Mouse (Mus musculus): ENCODE results near the gene Ctrb1.
"Not testable (repeated sequence)": the region's sequence is repeated elsewhere in the genome, so short reads cannot be mapped to it uniquely, and the experiment has no call there.

Gene Ctrb1

DNA sequence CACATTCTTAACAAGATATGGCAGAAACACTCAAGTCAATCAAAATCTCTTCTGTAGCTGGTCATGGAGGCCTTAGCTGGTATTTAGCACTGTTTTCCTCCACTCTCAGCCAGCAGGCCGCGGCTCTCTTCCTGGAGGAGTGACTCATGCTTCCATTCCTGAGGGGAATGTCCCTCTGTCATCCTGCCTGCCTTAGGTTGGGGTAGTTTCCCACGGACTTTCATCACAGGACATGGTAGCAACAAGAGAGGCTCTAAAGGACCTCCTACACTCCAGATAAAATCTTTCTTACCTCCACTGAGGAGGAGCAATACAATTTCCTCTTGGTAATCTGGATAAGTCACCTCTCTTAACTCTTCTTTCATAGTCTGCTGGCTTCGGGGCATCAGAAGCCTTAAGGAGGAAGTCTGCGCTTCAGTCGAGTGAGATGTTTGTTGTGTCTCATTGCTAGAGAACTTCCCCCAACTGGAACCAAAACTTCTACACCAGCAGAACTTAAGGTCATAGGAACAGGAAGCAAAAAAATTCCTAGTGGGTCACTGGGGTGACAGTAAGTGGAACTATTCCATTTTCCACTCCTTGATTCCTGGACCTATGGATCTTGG lies 31.9 kb downstream of the Ctrb1 start:
- Histone ChIP-seq H3K9me3 (ENCODE audit: low read length) (no peaks in the 10 kb centered on the region), H3K27me3 (ENCODE audit: insufficient read depth, low read length) (no peaks in the 10 kb centered on the region), H3K4me1 (replicated peaks; ENCODE audit: low read depth, low read length) (peaks cover 48% of the 10 kb centered on the region)

DNA sequence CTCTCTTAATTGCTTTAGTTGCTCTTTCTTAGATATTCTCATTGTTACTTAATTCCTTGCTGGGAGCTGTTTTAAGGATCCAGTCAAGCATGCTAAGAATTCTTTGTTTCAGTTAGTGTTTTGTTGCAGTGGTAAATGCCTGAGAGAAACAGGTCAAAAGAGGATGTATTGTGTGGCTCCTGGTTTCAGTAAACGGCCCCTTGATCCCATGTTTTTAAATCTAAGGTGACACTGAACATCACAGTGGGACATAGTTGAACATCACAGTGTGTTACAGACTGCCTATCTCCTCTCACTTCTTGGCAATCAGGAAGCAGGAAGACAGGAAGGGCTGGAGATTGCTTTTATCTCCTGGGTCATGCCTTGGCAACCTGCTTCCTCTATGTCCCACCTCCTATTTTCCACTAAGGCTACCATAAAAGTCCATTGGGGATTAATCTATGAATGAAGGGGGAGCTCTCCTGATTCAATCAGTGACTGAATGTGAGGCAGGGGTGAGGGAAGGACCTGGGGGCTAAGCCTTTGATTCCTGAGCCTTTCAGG lies 33.4 kb downstream of the Ctrb1 start:
- peaks cover 53% of the 10 kb centered on the region for H3K4me1 ChIP-seq (replicated peaks; ENCODE audit: low read depth, low read length)
- no peaks in the 10 kb centered on the region for H3K9me3 ChIP-seq (ENCODE audit: low read length)
- no peak overlapping the region for H3K4me3 ChIP-seq (replicated peaks; ENCODE audit: low read length)
- no peaks in the 10 kb centered on the region for H3K27me3 ChIP-seq (ENCODE audit: insufficient read depth, low read length)
- H3K36me3 ChIP-seq (ENCODE audit: insufficient read depth, low read length) = peaks cover 38% of the 10 kb centered on the region
- TF ChIP-seq CTCF (conservative IDR thresholded peaks at IDR 0.05; ENCODE audit: low read length) (no peak), NANOG (IDR thresholded peaks at IDR 0.05; ENCODE audit: borderline replicate concordance, low read length) (peak; percentile 96)

More for the DNA sequence above, 31.9 kb downstream of the Ctrb1 start:
- no peak overlapping the region for H3K4me3 ChIP-seq (replicated peaks; ENCODE audit: low read length)
- H3K36me3 ChIP-seq (ENCODE audit: insufficient read depth, low read length) = peaks cover 42% of the 10 kb centered on the region
- TF ChIP-seq CTCF (conservative IDR thresholded peaks at IDR 0.05; ENCODE audit: low read length) = no peak
- TF ChIP-seq POU5F1 (IDR thresholded peaks at IDR 0.05; ENCODE audit: borderline replicate concordance, low read length) = no peak
- TF ChIP-seq NANOG (IDR thresholded peaks at IDR 0.05; ENCODE audit: borderline replicate concordance, low read length) = no peak

- Histone ChIP-seq H3K4me1 (replicated peaks; ENCODE audit: low read depth, low read length) (peaks cover 86% of the 10 kb centered on the region), H3K9me3 (ENCODE audit: low read length) (no peaks in the 10 kb centered on the region), H3K4me3 (replicated peaks; ENCODE audit: low read length) (no peak overlapping the region), H3K36me3 (ENCODE audit: insufficient read depth, low read length) (peaks cover 13% of the 10 kb centered on the region; the same call in 1 of the 2 replicates), H3K27me3 (ENCODE audit: insufficient read depth, low read length) (no peaks in the 10 kb centered on the region)
- TF ChIP-seq CTCF (conservative IDR thresholded peaks at IDR 0.05; ENCODE audit: low read length) (no peak), POU5F1 (IDR thresholded peaks at IDR 0.05; ENCODE audit: borderline replicate concordance, low read length) (no peak), NANOG (IDR thresholded peaks at IDR 0.05; ENCODE audit: borderline replicate concordance, low read length) (no peak)
These were observed 37.3 kb downstream of the Ctrb1 start for GRCm38 (mm10) chr8:111653524-111653923.

DNA sequence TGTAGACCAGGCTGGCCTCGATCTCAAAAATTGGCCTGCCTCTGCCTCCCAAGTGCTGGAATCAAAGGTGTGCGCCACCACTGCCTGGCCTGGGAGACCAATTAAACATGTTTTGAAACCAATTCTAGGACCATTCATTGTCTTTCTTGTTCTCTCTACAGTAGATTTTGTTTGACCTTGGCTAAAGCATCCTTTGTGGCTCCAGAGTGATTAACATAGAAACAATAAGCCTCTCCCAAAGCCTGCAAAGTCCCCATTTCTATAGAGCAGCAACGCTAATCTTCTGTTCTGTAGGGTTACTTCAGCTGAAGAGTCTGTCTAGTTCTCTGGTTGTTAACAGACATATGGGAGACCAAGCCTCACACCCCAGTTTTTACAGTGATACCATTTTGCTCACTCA lies 40.2 kb downstream of the Ctrb1 start:
- Histone ChIP-seq H3K9me3 (ENCODE audit: low read length) (no peaks in the 10 kb centered on the region), H3K4me3 (replicated peaks; ENCODE audit: low read length) (peak overlapping the region; percentile 30; the same call in 1 of the 2 replicates), H3K36me3 (ENCODE audit: insufficient read depth, low read length) (0 out of 2 replicates have a peak, but pooled peaks cover 4% of the 10 kb centered on the region), H3K4me1 (replicated peaks; ENCODE audit: low read depth, low read length) (peaks cover 84% of the 10 kb centered on the region), H3K27me3 (ENCODE audit: insufficient read depth, low read length) (no peaks in the 10 kb centered on the region)
- TF ChIP-seq NANOG (IDR thresholded peaks at IDR 0.05; ENCODE audit: borderline replicate concordance, low read length) = peak; percentile 72; the same call in 1 of the 2 replicates
- no peak for TF ChIP-seq POU5F1 (IDR thresholded peaks at IDR 0.05; ENCODE audit: borderline replicate concordance, low read length)

- peak; percentile 69 for TF ChIP-seq NANOG (IDR thresholded peaks at IDR 0.05; ENCODE audit: borderline replicate concordance, low read length)
- TF ChIP-seq POU5F1 (IDR thresholded peaks at IDR 0.05; ENCODE audit: borderline replicate concordance, low read length) = no peak
- Histone ChIP-seq H3K36me3 (ENCODE audit: insufficient read depth, low read length) (no peaks in the 10 kb centered on the region), H3K27me3 (ENCODE audit: insufficient read depth, low read length) (no peaks in the 10 kb centered on the region), H3K4me1 (replicated peaks; ENCODE audit: low read depth, low read length) (peaks cover 84% of the 10 kb centered on the region), H3K9me3 (ENCODE audit: low read length) (no peaks in the 10 kb centered on the region), H3K4me3 (replicated peaks; ENCODE audit: low read length) (peak overlapping the region; percentile 54)
These were observed 42.0 kb downstream of the Ctrb1 start for GRCm38 (mm10) chr8:111648834-111649233.

DNA sequence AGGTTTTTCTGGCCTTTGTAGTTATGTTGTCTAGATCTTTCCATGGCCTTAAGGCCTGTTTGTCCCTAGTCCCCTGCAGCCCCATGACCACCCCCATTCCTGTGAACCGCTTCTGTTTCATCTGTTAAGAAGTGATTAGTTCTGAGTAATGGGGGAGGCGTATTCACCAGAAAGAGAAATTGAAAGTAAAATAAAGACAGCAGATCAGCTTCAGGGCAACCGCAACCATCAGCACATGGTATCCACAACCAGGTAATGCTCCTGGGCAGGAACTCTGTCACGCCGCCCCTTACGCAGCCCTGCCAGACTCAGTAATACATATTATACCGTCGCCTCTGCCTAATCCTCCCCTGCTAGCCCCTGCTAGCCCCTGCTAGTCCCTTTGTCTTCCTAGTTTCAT lies 45.1 kb downstream of the Ctrb1 start:
- TF ChIP-seq POU5F1 (IDR thresholded peaks at IDR 0.05; ENCODE audit: borderline replicate concordance, low read length) (no peak), NANOG (IDR thresholded peaks at IDR 0.05; ENCODE audit: borderline replicate concordance, low read length) (no peak), CTCF (conservative IDR thresholded peaks at IDR 0.05; ENCODE audit: low read length) (no peak)

DNA sequence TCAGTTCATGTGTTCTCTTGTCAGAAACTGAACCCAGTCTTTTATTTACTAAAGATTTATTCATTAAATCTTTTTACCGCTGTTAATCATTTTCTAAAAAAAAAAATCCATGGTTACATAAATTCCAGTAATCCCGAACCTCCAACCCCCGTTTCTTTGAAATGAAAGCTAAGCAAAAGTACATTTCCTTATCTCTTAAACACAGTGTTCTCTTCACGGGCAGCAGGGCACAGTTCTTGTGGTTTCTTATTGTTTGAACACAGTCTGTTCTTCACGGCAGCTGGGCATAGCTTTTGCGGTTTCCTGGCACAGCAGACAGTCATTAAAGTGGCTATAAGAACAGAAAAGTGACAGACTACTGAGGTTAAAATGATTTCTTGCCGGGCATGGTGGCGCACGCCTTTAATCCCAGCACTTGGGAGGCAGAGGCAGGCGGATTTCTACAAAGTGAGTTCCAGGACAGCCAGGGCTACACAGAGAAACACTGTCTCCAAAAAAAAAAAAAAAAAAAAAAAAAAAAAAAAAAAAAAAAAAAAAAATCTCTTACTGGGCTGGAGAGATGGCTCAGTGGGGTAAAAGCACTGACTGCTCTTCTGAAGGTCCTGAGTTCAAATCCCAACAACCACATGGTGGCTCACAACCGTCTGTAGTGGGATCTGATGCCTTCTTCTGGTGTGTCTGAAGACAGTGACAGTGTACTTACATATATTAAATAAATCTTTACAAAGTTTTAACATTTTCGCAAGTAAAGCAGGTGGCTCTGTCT lies 46.3 kb downstream of the Ctrb1 start:
- Histone ChIP-seq H3K4me1 (replicated peaks; ENCODE audit: low read depth, low read length) (peaks cover 57% of the 10 kb centered on the region), H3K4me3 (replicated peaks; ENCODE audit: low read length) (peak overlapping the region; percentile 91)
- not testable (repeated sequence) for H3K27me3 ChIP-seq (ENCODE audit: insufficient read depth, low read length); H3K36me3 ChIP-seq (ENCODE audit: insufficient read depth, low read length); H3K9me3 ChIP-seq (ENCODE audit: low read length)

More for the DNA sequence above, 45.1 kb downstream of the Ctrb1 start:
- Histone ChIP-seq H3K36me3 (ENCODE audit: insufficient read depth, low read length) (no peaks in the 10 kb centered on the region), H3K4me3 (replicated peaks; ENCODE audit: low read length) (no peak overlapping the region), H3K9me3 (ENCODE audit: low read length) (no peaks in the 10 kb centered on the region), H3K4me1 (replicated peaks; ENCODE audit: low read depth, low read length) (peaks cover 68% of the 10 kb centered on the region), H3K27me3 (ENCODE audit: insufficient read depth, low read length) (no peaks in the 10 kb centered on the region)

- TF ChIP-seq POU5F1 (IDR thresholded peaks at IDR 0.05; ENCODE audit: borderline replicate concordance, low read length) (no peak), CTCF (conservative IDR thresholded peaks at IDR 0.05; ENCODE audit: low read length) (no peak), NANOG (IDR thresholded peaks at IDR 0.05; ENCODE audit: borderline replicate concordance, low read length) (no peak)
- Histone ChIP-seq H3K4me3 (replicated peaks; ENCODE audit: low read length) (peak within 1 kb of the TSS; percentile 91), H3K27me3 (ENCODE audit: insufficient read depth, low read length) (0 out of 2 replicates have a peak, but pooled peaks cover 6% of the 10 kb centered on the region), H3K36me3 (ENCODE audit: insufficient read depth, low read length) (no peaks in the 10 kb centered on the region), H3K9me3 (ENCODE audit: low read length) (no peaks in the 10 kb centered on the region), H3K4me1 (replicated peaks; ENCODE audit: low read depth, low read length) (peaks cover 47% of the 10 kb centered on the region)
These were observed 47.3 kb downstream of the Ctrb1 start, which contains the start of gene Zfp1 for GRCm38 (mm10) chr8:111643264-111644141. Gene Zfp1, plus strand, starts transcription at chr8:111643401.

All from E14TG2a.4 (cell line).